Mouse (Mus musculus) kidney, adult 2 months (tissue): ENCODE data around the gene Mpdz.

ENCODE experiments used
- CTCF ChIP-seq: fragments of 200-500 bp; conservative IDR thresholded peaks from 2 replicates; pipeline ENCODE4 v1.5.1; 2011; ENCODE audit warnings: low read depth, mild to moderate bottlenecking, control low read depth, low read length, moderate library complexity, mixed read lengths; ENCODE audit not compliant: insufficient read depth, insufficient read length
- POLR2A ChIP-seq: fragments of 200-500 bp; IDR thresholded peaks from one replicate; pipeline ENCODE4 v1.6.1; 2011; ENCODE audit warnings: low read depth, low read length, control low read depth

DNA sequence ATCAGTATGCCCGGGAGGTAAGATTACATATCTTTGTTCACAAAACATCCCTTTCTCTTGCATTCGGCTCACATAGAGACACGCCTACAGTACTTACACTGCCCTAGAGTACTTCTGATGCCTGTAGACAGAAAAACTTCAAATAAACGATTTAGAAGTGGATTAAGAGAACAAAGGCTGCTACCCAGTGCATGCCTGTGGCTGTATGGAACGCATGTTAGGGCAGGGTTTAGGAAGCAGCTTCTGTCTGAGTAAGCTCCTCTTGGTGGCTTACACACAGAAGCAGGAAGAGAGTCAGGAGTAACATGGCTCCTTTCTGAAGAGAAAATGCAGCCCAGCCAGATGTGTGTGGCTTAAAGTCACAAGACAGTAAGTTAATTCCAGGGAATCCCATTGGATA lies 206.4 kb downstream of the Mpdz start:
- no peak for TF ChIP-seq POLR2A
- no peak for TF ChIP-seq CTCF
